Mouse (Mus musculus): Measurements from ENCODE around the gene Akap8l.

Gene Akap8l

GRCm38 (mm10) chr17:32350382-32350983 is at the start of gene Akap8l:
Gene Akap8l (minus strand): TSS chr17:32350607.
- DNase-seq (ENCODE audit: low spot score): peak; percentile 95

- DNase-seq (ENCODE audit: low spot score): no peak
Measured at GRCm38 (mm10) chr17:32396266-32396665, 45.9 kb upstream of the Akap8l start.

- DNase-seq (ENCODE audit: low spot score): no peak
Measured at GRCm38 (mm10) chr17:32393944-32394343, 43.5 kb upstream of the Akap8l start.

GRCm38 (mm10) chr17:32389101-32389659 is 38.8 kb upstream of the Akap8l start, which contains the start of gene Wiz:
Gene Wiz (minus strand): TSS chr17:32389439.
- DNase-seq (ENCODE audit: low spot score): peak; percentile 90

GRCm38 (mm10) chr17:32388370-32389100 is 38.1 kb upstream of the Akap8l start:
- DNase-seq (ENCODE audit: low spot score): no peak

GRCm38 (mm10) chr17:32387986-32388369 is 37.6 kb upstream of the Akap8l start:
- no peak for DNase-seq (ENCODE audit: low spot score)

GRCm38 (mm10) chr17:32386659-32387432 is 36.4 kb upstream of the Akap8l start:
- peak; percentile 62 for DNase-seq (ENCODE audit: low spot score)

GRCm38 (mm10) chr17:32383661-32384060 is 33.3 kb upstream of the Akap8l start:
- DNase-seq (ENCODE audit: low spot score): no peak

GRCm38 (mm10) chr17:32382576-32382975 is 32.2 kb upstream of the Akap8l start:
- DNase-seq (ENCODE audit: low spot score): no peak

- DNase-seq (ENCODE audit: low spot score): no peak
Measured at GRCm38 (mm10) chr17:32378786-32379185, 28.4 kb upstream of the Akap8l start.

- DNase-seq (ENCODE audit: low spot score): no peak
Measured at GRCm38 (mm10) chr17:32377137-32377536, 26.7 kb upstream of the Akap8l start.

GRCm38 (mm10) chr17:32376475-32376874 is 26.1 kb upstream of the Akap8l start:
- DNase-seq (ENCODE audit: low spot score): no peak

GRCm38 (mm10) chr17:32368991-32369578 is 18.7 kb upstream of the Akap8l start:
- DNase-seq (ENCODE audit: low spot score): no peak

- DNase-seq (ENCODE audit: low spot score): no peak
Measured at GRCm38 (mm10) chr17:32367706-32368105, 17.3 kb upstream of the Akap8l start.

- no peak for DNase-seq (ENCODE audit: low spot score)
Measured at GRCm38 (mm10) chr17:32365296-32365695, 14.9 kb upstream of the Akap8l start.

- no peak for DNase-seq (ENCODE audit: low spot score)
Measured at GRCm38 (mm10) chr17:32364850-32365249, 14.4 kb upstream of the Akap8l start.

GRCm38 (mm10) chr17:32364331-32364730 is 13.9 kb upstream of the Akap8l start:
- peak; percentile 82 for DNase-seq (ENCODE audit: low spot score)

GRCm38 (mm10) chr17:32363821-32364301 is 13.5 kb upstream of the Akap8l start:
- DNase-seq (ENCODE audit: low spot score): no peak

- no peak for DNase-seq (ENCODE audit: low spot score)
Measured at GRCm38 (mm10) chr17:32362686-32363085, 12.3 kb upstream of the Akap8l start.

- DNase-seq (ENCODE audit: low spot score): no peak
Measured at GRCm38 (mm10) chr17:32359928-32360327, 9.5 kb upstream of the Akap8l start.

GRCm38 (mm10) chr17:32358943-32359340 is 8.5 kb upstream of the Akap8l start:
- no peak for DNase-seq (ENCODE audit: low spot score)

Measured in T-cell, adult 2 months (primary cell).